Mouse (Mus musculus): ENCODE measurements around the gene Wwc1.

DNA sequence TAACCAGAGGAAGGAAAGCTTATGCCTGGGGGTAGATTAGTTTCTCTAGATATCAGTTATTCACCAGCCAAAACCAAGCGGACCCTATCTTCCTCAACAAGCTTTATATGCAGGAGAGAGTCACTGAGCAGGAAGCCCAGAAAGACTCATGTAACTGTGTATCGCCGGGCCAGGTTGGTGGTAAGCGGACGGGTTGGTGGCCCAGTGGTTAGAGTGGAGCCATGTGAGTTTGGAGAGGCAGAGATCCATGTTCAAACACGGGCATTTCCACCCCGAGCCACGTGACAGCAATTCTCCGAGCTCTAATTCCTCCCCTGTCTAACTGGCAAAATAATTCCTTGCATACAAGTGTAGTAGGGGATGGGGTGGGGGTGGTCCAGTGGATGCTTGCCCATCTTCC, 32.4 kb downstream of the Wwc1 start:
- TF ChIP-seq POLR2A (IDR thresholded peaks at IDR 0.05; ENCODE audit: extremely low read depth, insufficient read depth, low read length) (no peak), CTCF (IDR thresholded peaks at IDR 0.05; ENCODE audit: low read depth, low read length) (no peak)

Data from liver, adult 2 months (tissue).